Mouse (Mus musculus): ENCODE results near the gene Ksr1. TPM values are rescaled to one million over a fixed set of nuclear protein-coding genes. Genes with fewer than 3 reads are reported as not detected.
A peak's percentile ranks its signal among the peaks of the same experiment; 100 is the strongest.
"Not testable (repeated sequence)": the region's sequence is repeated elsewhere in the genome, so short reads cannot be mapped to it uniquely, and the experiment has no call there.

The Ksr1 gene
- polyA plus RNA-seq, 1 experiment from 2014 or later, result 2.1 TPM

DNA sequence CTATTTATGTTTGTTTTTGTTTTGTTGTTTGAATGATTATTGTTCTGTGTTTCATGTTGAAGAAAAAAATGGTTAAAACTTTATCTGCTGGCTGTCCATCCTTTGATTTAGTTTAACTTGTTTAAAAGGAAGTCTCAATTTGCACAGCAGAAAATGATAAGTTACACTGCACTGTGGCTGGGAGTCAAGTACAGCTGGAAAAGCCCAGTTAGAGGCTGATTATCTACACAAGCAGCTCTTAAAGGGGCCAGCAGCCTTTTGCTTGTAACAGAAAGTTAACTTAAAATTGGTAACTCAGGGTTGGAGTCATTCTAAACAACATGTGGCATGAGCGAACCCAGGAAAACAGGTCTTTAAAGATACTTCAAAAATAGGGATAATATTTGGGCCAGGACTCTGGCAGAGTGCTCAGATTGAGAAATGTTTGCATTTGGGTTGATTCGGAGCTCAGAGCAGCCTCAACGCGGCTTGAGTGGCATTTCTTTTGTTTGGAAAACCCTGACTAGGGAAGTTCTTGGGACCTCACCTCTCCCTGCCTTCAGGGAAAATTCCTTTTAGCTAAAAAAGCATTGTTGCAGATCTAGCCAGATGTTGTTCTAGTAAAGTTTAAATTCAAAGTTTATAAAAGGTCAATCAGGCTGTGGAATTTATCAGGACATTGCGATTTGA lies 155.2 kb downstream of the Ksr1 start:
- H3K9me3 ChIP-seq (replicated peaks); H3K27ac ChIP-seq (replicated peaks); H3K36me3 ChIP-seq (replicated peaks); H3K27me3 ChIP-seq; H3K9ac ChIP-seq; ATAC-seq (ENCODE audit: insufficient read depth); H3K4me2 ChIP-seq; H3K4me1 ChIP-seq (replicated peaks); H3K4me3 ChIP-seq (replicated peaks): not testable (repeated sequence)
- 69% methylated on average over 5 of the region's 5 CpGs for WGBS (ENCODE audit: insufficient replicate concordance)

DNA sequence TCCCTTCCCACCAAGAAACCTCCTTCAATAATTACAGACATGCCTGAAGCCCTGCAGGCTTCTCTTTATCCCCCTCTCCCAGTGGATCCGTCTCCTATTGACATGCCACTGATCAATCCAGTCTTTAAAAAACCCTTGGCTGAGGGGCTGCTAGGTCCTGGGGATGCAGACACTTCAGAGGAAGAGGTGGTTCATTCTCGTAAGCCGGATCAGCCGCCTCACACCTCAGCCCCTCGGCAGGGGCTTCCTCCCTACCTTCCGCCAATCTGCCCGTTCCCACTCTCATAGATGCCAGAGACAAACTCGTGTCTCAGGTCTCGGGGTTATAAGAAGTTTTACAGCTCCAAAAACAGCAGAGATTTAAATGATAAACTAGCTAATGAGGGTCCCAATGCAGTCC lies 156.1 kb downstream of the Ksr1 start:
- H3K4me2 ChIP-seq, result no peak overlapping the region
- peaks cover 4% of the 10 kb centered on the region for H3K4me1 ChIP-seq (replicated peaks)
- no peak overlapping the region for H3K9ac ChIP-seq
- H3K9me3 ChIP-seq (replicated peaks), result no peaks in the 10 kb centered on the region
- WGBS (ENCODE audit: insufficient replicate concordance), result 77% methylated on average over 9 of the region's 9 CpGs
- no peaks in the 10 kb centered on the region for H3K27me3 ChIP-seq
- no peaks in the 10 kb centered on the region for H3K36me3 ChIP-seq (replicated peaks)
- no peak overlapping the region for H3K4me3 ChIP-seq (replicated peaks)
- no peak overlapping the region for H3K27ac ChIP-seq (replicated peaks)
- no peak for ATAC-seq (ENCODE audit: insufficient read depth)

DNA sequence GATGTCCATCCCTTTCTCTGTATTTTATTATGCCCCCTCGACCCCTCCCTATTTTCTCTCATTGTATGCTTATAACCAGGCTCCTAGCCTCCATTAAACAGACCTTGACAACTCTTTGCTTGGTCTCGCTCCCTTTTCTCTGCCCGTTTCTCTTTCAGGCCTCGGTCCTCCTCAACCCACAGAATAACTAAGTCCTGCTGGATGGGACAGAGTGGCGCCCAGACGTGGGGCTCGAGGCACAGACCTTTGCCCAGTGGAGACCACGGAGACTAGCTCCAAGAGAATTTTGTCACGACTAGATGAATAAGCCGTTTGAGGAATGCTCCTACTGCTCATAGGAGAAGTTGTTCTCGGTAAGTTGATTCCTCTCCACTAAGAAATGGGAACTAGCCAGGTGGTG lies 157.0 kb downstream of the Ksr1 start:
- not testable (repeated sequence) for H3K9me3 ChIP-seq (replicated peaks); ATAC-seq (ENCODE audit: insufficient read depth); H3K27me3 ChIP-seq

DNA sequence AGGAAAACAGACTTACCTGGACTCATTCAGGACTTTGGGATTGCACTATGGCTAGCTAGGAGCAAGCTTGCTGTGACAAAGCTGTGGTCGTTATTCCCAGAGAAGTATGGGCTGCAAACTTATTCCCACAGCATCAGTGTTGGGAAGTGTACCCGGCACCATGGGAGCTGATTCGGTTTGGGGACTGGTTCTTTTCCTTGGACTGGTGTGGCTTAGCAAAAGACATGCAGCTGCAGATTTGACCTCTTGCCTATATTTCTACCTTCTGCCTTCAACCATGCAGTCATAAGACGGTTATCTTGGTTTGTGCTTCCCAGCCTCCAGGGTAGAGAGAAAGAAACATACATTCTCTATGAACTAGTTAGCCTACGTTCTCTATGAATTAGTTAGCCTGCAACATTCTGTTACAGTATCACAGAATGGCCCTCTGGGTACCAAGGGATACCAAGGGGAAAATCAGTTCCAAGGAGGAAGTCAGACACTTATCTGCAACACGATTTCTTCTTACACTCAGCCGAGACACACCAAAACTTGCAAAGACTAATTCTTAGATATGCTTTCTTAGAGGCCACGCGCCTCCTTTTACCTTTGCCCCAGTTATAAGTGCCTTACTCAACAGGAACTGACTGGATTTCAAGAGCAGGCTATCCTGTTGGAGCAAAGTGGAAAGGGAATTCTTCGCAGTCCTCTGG lies 159.8 kb downstream of the Ksr1 start:
- peaks cover 38% of the 10 kb centered on the region for H3K4me1 ChIP-seq (replicated peaks)
- H3K4me3 ChIP-seq (replicated peaks), result no peak overlapping the region
- no peak for ATAC-seq (ENCODE audit: insufficient read depth)
- WGBS (ENCODE audit: insufficient replicate concordance), result 59% methylated on average over 10 of the region's 10 CpGs
- no peak overlapping the region for H3K4me2 ChIP-seq
- H3K9ac ChIP-seq, result no peak overlapping the region
- H3K9me3 ChIP-seq (replicated peaks), result no peaks in the 10 kb centered on the region
- H3K27ac ChIP-seq (replicated peaks), result no peak overlapping the region
- H3K27me3 ChIP-seq, result no peaks in the 10 kb centered on the region
- no peaks in the 10 kb centered on the region for H3K36me3 ChIP-seq (replicated peaks)

More for the DNA sequence above, 157.0 kb downstream of the Ksr1 start:
- 73% methylated on average over 11 of the region's 11 CpGs for WGBS (ENCODE audit: insufficient replicate concordance)
- not testable (repeated sequence) for H3K27ac ChIP-seq (replicated peaks); H3K36me3 ChIP-seq (replicated peaks); H3K4me2 ChIP-seq; H3K9ac ChIP-seq; H3K4me3 ChIP-seq (replicated peaks)
- peaks cover 12% of the 10 kb centered on the region for H3K4me1 ChIP-seq (replicated peaks)

DNA sequence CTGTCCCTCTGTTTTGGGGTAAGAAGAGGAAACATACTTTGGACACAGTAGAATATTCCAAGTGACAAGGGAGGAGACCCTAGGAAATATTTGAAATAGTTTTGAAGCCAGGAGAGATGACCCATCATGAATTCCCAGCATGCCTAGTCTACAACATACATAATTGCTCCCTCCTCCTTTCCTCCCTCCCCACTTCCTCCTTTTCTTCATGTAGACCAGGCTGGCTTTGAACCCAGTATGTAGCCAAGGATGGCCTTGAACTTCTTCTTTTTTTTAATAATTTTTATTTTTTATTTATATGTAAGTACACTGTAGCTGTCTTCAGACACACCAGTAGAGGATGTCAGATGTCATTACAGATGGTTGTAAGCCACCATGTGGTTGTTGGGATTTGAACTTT lies 160.7 kb downstream of the Ksr1 start:
- peak overlapping the region; percentile 66; the same call in 1 of the 2 replicates for H3K4me2 ChIP-seq
- ATAC-seq (ENCODE audit: insufficient read depth), result no peak
- no peaks in the 10 kb centered on the region for H3K27me3 ChIP-seq
- no peaks in the 10 kb centered on the region for H3K36me3 ChIP-seq (replicated peaks)
- no peak overlapping the region for H3K9ac ChIP-seq
- no peak overlapping the region for H3K4me3 ChIP-seq (replicated peaks)
- no peaks in the 10 kb centered on the region for H3K9me3 ChIP-seq (replicated peaks)
- H3K27ac ChIP-seq (replicated peaks), result no peak overlapping the region; the same call in 1 of the 2 replicates
- H3K4me1 ChIP-seq (replicated peaks), result peaks cover 46% of the 10 kb centered on the region

DNA sequence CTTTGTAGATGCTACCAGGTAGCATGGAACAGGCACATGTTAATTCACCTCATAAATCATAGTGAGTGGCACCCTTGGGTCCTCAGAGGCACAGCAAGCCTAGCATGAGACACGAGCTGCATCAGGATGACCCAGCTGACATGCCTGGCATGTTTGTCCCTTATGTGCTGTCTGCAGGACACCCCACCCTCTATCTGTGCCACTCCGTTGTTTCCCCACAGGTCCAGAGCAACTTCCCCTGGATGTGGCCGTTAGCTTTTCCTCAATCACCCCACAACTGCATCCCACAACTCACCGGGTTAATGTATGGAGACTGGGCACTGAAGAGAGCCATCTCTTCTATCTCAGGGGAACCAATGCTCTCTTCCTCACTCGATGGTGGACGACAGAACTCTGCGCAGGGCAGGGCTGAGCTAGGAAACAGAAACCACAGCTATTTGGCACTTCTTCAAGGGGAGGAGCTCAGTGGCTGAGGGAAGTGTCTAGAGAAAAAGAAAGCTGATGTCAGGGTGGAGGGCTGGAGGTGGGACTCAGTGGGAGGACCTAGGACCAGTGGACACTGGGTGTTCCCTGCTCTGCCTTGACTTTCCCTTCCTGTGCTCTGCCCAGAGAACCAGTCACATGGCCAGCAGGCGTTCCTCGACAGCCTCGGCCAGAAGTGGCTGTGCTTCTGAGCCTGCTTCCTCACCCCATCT lies 161.6 kb downstream of the Ksr1 start, which contains the start of gene Lgals9:
TSS of gene Lgals9 (minus strand) at position 464 of the 695 bp plus-strand sequence.
- Histone ChIP-seq H3K9ac (peak within 1 kb of the TSS; percentile 32), H3K9me3 (replicated peaks) (no peaks in the 10 kb centered on the region)
- ATAC-seq (ENCODE audit: insufficient read depth), result peak; percentile 62

DNA sequence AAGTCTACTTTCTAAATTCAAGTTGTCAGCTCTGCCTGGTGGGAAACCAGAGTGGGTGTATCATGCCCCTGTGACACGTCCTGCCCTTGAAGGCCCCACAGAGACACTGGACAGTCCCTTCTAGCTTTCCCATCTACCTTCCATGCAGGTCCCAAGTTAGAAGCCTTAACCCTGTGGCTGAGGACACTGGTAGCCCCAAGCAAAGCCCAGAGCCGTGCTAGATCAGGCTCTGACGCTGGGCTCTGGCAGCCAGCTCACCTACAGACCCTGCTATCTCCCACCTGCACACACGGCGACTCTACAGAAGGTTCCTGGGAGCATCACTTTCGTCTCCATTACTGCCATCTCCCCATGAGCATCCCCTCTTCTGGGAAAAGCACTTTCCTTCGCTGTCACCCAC lies 162.7 kb downstream of the Ksr1 start:
- Histone ChIP-seq H3K9me3 (replicated peaks) (no peaks in the 10 kb centered on the region), H3K4me1 (replicated peaks) (peaks cover 59% of the 10 kb centered on the region), H3K27me3 (no peaks in the 10 kb centered on the region), H3K27ac (replicated peaks) (peak overlapping the region; percentile 76), H3K36me3 (replicated peaks) (no peaks in the 10 kb centered on the region), H3K9ac (peak overlapping the region; percentile 32), H3K4me2 (peak overlapping the region; percentile 66), H3K4me3 (replicated peaks) (peak overlapping the region; percentile 57)
- ATAC-seq (ENCODE audit: insufficient read depth), result no peak
- WGBS (ENCODE audit: insufficient replicate concordance), result 30% methylated on average over 7 of the region's 7 CpGs

More for the DNA sequence above, 161.6 kb downstream of the Ksr1 start, which contains the start of gene Lgals9:
- Histone ChIP-seq H3K4me2 (peak within 1 kb of the TSS; percentile 66), H3K27ac (replicated peaks) (peak within 1 kb of the TSS; percentile 76), H3K4me1 (replicated peaks) (peaks cover 55% of the 10 kb centered on the region), H3K27me3 (no peaks in the 10 kb centered on the region), H3K36me3 (replicated peaks) (no peaks in the 10 kb centered on the region), H3K4me3 (replicated peaks) (peak within 1 kb of the TSS; percentile 57)
- 5% methylated on average over 10 of the region's 10 CpGs for WGBS (ENCODE audit: insufficient replicate concordance)

DNA sequence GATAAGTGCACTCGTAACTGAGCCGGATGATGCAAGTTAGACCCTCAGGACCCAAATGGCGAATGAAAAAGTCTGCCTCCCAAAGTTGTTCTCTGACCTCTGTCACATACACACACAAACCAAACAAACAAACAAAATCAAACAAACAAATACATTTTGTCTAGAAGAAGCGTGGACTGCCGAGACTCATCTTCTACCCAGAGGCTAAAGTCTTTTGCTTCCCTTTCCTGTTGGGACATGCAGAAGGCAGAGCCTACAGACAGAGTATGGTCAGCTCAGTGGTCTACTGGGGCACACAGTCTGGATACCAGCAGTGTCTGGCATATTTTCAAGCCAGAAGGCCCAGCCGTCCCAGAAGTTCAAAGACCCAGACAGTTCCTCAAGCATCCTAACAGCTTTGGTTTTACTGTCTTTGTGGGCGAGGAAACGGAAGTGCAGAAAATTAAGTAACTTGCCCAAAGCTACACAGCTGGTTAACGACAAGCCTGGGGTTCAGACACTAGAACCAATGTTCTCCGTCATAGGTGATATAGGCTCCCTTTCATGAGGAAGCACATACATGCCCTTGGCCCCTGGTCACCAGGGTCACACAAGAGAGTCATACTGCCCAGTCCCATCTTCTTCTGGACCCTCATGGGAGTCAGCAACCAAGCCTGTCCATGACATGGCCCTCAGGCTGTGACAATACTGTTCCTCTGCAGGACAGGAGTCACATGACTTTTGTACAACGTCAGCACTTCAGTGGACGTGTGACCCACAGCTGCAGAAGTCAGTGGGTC lies 163.5 kb downstream of the Ksr1 start:
- Histone ChIP-seq H3K9ac (peak overlapping the region; percentile 32; the same call in 1 of the 2 replicates), H3K4me3 (replicated peaks) (peak overlapping the region; percentile 57), H3K9me3 (replicated peaks) (no peaks in the 10 kb centered on the region), H3K27me3 (no peaks in the 10 kb centered on the region), H3K4me2 (peak overlapping the region; percentile 66), H3K36me3 (replicated peaks) (0 out of 2 replicates have a peak, but pooled peaks cover 2% of the 10 kb centered on the region), H3K27ac (replicated peaks) (peak overlapping the region; percentile 76), H3K4me1 (replicated peaks) (peaks cover 65% of the 10 kb centered on the region)
- WGBS (ENCODE audit: insufficient replicate concordance), result 20% methylated on average over 12 of the region's 12 CpGs
- ATAC-seq (ENCODE audit: insufficient read depth), result peak; percentile 17; the same call in 1 of the 2 replicates

DNA sequence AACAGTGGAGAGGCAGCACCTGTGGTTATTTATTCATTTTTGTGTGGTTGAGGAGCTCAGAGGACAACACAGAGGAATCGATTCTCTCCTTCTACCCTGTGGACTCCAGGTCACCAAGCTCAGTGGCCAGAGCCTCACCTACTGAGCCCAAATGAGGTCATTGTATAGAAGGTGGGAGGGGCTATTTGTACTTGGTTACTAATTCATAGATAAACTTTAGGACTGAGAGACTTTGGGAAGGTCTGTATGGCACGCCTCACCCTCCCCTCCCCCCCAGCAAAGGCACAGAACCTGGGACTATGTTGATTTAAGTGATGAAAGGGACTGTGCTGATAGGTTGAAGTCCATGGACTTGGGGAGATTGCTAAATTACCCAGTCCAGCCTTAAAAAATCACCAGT lies 164.2 kb downstream of the Ksr1 start:
- H3K27me3 ChIP-seq, result no peaks in the 10 kb centered on the region
- peak overlapping the region; percentile 57; the same call in 1 of the 2 replicates for H3K4me3 ChIP-seq (replicated peaks)
- peak overlapping the region; percentile 66 for H3K4me2 ChIP-seq
- 37% methylated on average over 2 of the region's 2 CpGs for WGBS (ENCODE audit: insufficient replicate concordance)
- H3K9ac ChIP-seq, result no peak overlapping the region
- H3K27ac ChIP-seq (replicated peaks), result peak overlapping the region; percentile 76
- H3K4me1 ChIP-seq (replicated peaks), result peaks cover 69% of the 10 kb centered on the region
- peak; percentile 76 for ATAC-seq (ENCODE audit: insufficient read depth)
- H3K36me3 ChIP-seq (replicated peaks), result 0 out of 2 replicates have a peak, but pooled peaks cover 6% of the 10 kb centered on the region
- H3K9me3 ChIP-seq (replicated peaks), result no peaks in the 10 kb centered on the region

DNA sequence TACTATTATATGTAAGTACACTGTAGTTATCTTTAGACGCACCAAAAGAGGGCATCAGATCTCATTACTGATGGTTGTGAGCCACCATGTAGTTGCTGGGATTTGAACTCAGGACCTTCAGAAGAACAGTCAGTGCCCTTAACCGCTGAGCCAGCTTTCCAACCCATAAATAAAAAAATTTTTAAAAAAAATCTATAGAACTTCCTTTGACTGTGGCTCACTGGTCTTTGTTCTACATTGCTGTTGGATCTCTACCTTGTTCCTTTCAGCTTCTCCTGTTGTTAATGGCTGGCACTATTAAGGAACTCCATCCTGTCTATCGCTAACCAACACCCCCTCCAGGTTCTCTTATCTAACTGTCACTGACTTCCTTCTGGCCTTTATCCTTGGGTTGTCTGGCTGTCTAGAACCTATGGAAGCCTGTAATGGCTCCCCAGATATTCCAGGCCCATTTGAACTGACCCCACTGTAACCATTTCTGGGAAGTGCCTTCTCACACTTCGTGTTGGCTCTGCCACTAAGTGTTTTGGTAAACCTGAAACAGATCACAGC lies 166.0 kb downstream of the Ksr1 start:
- no peak for ATAC-seq (ENCODE audit: insufficient read depth)
- no peaks in the 10 kb centered on the region for H3K9me3 ChIP-seq (replicated peaks)
- H3K4me3 ChIP-seq (replicated peaks), result no peak overlapping the region
- no peak overlapping the region for H3K4me2 ChIP-seq
- H3K9ac ChIP-seq, result 0 out of 2 replicates have a peak overlapping the region, but pooled peaks have one; percentile 0
- H3K27me3 ChIP-seq, result no peaks in the 10 kb centered on the region
- H3K27ac ChIP-seq (replicated peaks), result peak overlapping the region; percentile 55; the same call in 1 of the 2 replicates
- H3K4me1 ChIP-seq (replicated peaks), result peaks cover 68% of the 10 kb centered on the region
- 30% methylated on average over 4 of the region's 4 CpGs for WGBS (ENCODE audit: insufficient replicate concordance)
- H3K36me3 ChIP-seq (replicated peaks), result peaks cover 20% of the 10 kb centered on the region; the same call in 1 of the 2 replicates

Measured in liver, embryonic 15.5 days (tissue).